Mouse (Mus musculus): ENCODE data around the gene Dis3l2.

DNA sequence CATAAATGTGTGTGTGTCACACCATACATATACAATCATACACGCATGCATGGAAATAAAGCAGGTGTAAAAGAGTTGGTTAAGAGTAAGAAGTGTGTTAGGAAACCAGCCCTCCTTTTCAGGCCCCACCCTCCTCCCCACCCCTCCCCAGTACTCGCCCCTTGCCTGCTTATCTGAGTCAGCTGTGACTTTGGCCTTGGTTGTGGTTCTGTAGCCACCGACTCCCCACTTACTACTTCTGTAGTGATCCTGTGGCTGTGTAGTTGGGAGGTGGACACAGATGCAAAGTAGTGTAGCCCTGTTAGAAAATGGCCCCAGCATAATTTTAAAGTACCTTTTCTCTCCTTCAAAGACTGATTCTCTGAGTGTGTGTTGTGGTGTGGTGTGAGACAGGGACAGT is 318.0 kb downstream of the Dis3l2 start:
- TF ChIP-seq MAFK (IDR thresholded peaks at IDR 0.05; ENCODE audit: insufficient read depth, low read depth, low read length) (no peak), HCFC1 (IDR thresholded peaks at IDR 0.05; ENCODE audit: borderline replicate concordance, insufficient read depth, low read length) (no peak), ZNF384 (IDR thresholded peaks at IDR 0.05; ENCODE audit: low read depth, low read length) (no peak), CHD2 (IDR thresholded peaks at IDR 0.05; ENCODE audit: low read depth, low read length) (no peak), ZC3H11A (IDR thresholded peaks at IDR 0.05; ENCODE audit: borderline replicate concordance, low read depth, low read length) (no peak)

Data from ES-E14 (cell line).